Mouse (Mus musculus): ENCODE data around the gene Tedc1.

Tedc1 gene

DNA sequence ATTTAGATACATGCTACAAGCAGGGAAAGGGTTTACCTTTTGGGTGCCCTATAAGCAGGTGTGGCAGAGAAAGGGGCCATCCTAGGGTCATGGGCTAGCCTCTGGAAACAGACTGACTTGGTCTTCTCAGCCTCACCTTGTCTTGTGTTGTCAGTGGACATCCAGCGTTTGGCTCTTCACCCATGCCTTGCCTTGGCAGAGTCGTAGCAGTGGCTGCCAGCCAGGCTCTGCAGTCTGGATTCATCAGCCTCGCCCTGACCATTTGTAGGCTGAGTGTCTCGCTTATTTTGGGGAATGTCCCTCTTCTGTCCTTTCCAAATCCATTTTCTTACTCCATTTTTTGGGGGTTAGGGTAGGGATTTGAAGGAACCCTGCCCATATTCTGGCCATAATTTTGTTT, 45.1 kb downstream of the Tedc1 start:
- no peak for DNase-seq (ENCODE audit: low spot score in 2 of 2)

DNA sequence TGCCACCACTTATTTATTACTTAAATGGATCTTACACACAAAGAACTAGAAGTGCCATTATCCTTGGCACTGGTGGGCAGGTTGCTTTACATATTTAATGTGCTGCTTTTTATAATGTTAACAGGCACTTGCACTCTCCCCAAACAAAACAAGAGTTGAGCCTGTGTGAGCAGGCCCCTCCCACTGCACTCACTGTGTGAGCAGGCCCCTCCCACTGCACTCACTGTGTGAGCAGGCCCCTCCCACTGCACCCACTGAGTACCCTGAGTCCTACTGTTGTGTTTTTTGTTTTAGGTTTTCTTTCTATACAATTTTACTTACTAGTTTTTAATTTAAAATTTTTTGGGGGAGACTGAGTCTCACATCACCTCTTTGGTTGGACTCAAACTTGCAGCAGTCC, 45.8 kb downstream of the Tedc1 start:
- no peak for DNase-seq (ENCODE audit: low spot score in 2 of 2)

DNA sequence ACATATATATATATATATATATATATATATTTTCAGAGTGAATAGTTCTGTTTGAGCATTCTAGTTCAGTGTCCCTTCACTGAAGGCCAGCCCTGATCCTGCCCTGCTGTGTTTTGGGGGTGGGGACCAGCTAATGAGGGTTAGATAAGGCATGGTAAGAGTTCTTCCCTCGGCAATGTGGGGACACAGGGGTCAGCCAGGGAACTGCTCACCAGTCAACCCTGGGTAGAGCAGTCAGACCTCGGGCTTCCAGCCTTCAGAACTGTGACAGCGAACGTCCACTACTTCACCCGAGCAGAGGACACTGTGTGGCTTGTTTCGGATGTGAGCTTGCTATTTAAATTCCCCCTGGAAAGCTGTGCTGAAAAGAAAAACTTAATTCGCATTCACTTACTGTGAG, 47.3 kb downstream of the Tedc1 start:
- no peak for DNase-seq (ENCODE audit: low spot score in 2 of 2)

DNA sequence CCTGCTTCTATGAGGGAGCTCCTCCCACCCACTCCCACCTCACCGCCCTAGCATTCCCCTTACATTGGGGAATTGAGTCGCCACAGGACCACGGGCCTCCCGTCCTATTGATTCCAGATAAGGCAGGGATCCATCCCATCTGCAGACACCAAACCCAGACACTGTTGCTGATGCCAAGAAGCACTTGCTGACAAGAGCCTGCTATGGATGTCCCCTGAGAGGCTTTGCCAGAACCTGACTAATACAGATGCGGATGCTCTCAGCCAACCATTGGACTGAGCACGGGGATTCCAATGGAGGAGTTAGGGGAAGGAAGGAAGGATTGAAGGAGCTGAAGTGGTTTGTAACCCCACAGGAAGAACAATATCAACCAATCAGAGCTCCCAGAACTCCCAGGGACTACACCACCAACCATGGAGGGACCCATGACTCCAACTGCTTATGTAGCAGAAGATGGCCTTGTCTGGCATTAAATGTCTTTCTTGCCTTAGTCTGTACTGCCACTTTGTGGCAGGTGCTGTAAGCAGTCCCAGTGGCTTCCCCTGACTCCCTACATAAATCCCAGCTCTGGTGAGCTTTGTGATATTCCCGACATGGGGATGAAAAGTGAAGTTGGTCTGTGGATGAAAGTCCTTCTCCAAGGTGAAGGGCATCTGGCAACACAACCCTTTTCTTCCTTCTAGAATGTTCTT, 49.2 kb downstream of the Tedc1 start:
- DNase-seq (ENCODE audit: low spot score in 2 of 2): no peak

DNA sequence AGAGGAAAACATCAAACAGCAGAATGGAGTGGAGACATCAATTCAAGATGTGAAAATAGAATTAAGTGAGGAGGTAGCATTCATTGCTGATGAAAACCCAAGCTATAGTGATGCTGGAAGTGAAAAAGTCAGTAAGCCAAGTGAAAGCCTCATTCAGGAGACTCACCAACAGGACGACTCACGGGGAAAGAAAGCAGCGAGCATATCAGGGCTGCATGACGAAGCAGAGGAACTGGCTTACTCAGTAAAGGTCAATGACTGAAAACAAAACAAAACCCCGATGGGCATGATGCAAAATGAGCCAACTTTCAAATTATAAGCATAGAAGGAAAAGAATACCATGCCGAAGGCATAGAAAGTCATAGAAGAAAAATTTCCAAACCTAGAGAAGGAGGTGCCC, 51.5 kb downstream of the Tedc1 start:
- no peak for DNase-seq (ENCODE audit: low spot score in 2 of 2)

DNA sequence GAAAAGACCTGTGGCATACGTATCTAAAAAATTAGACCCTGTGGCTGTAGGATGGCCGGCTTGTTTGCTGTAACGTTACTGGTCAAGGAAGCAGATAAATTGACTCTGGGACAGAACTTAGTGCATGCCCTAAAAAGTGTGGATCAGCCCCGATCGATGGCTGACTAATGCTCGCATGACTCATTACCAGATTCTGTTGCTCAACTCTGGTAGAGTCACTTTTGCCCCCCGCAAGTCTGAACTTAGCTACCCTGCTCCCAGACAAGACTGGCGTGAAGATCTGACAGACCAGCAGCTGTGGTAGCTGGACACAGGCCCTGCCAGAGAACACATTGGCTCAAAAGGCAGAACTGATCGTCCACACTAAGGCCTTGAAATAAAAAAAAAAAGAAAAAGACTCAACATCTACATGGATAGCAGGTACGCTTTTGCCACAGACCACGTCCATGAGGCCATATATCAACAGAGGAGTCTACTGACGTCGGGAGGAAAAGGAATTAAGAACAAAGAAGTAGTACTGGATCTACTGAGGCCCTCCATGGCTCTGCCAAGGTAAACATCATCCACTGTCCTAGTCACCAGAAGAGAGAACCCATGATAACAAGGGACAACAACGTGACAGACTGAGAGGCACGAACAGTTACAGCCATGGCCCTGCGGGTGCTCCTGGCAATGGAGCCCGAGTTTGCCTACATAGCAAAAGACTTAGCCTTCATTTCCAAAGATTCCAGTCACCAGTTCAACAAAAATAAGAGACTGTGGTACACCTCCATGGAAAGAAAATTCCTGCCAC, 54.6 kb downstream of the Tedc1 start:
- no peak for DNase-seq (ENCODE audit: low spot score in 2 of 2)

DNA sequence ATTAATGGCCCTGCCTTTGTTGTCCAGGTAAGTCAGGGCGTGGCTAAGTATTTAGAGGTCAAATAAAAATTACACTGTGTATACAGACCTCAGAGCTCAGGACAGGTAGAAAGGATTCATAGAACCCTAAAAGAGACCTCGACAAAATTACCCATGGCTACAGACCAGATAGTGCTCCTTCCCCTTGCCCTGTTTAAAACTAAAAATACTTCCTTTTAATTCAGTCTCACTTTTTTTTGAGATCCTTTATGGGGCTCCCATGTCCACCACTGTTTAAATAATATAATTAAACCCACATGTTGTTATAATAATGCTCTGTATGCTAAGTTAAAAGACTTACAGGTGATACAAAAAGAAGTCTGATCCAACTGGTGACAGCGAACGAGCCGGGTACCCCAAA, 55.6 kb downstream of the Tedc1 start:
- DNase-seq (ENCODE audit: low spot score in 2 of 2): no peak

DNA sequence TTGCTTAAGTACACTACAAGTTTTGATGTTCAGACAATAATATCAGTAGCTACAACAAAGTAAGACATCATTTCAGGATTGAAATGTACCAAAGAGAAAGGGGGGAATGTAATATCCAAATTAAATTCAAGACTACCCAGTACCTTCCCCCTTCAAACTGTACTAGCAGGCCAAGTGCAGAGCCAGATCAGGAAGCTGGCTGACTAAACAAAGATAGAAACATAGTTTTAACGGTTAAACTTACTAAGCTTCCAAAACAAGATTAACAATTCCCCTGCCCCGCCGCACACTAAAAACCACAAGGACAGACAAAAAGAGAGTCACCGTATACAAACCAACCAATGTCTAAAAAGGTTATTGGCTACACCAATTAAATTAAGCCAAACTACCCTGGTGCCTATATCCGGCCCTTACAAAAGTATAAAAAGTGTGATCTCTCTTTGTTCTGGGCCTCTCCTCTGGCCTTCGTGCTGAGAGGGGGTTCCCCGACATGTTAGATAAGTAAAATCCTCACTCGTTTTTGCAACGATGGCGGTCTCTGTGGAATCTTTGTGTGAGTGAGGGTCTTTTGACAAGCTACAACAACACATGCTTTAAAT, 56.2 kb downstream of the Tedc1 start:
- DNase-seq (ENCODE audit: low spot score in 2 of 2): no peak

DNA sequence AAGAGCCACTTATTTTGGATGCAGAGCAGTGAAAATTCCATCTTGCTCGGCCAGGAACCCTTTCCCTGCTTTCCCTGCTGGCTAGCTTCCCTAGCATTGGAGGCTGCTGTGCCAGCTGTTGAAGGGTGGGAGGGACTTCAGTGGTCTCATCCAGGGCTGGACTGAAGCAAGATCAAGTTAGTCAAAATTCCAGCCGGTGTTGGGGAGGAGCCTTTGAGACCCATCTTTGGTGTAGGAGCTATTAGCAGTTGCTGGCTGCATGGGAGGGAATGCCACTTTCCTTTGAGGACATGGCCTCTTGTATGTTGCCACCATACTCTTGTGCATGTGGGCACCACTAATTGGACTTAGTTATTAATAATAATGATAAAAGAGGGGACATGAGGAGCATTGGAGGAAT, 57.0 kb downstream of the Tedc1 start:
- DNase-seq (ENCODE audit: low spot score in 2 of 2): no peak

DNA sequence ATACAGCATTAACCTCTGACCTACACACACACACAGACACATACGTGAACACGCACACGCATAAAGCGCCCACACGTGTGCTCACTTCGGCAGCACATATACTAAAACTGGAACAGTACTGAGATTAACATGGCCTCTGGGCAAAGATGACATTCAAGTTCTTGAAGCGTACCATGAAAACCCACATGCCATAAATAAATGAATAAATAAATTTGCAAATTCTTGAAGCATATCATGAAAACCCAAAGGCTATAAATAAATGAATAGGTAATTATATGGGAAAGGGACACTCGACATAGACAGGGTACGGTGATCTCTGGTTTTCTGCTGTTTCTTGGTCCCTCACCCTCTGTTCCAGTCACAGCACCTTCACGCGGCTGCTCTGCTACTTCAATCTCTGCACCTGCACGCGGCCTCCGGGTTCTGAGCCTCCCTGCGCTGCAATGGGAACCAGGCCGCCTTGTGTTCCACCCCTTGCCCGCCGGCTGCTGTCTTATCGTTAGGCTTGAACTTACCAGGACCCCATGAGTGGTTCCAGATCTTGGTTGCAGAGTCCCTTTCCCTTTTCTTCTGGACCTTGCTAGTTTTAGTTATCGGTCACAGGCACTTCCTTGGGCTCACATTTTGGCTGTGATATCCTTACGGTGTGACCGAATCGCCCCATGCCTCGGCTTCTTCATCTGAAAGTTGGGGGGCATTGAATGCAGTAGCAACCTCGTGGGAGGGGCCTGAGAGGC, 58.0 kb downstream of the Tedc1 start:
- DNase-seq (ENCODE audit: low spot score in 2 of 2): no peak

DNA sequence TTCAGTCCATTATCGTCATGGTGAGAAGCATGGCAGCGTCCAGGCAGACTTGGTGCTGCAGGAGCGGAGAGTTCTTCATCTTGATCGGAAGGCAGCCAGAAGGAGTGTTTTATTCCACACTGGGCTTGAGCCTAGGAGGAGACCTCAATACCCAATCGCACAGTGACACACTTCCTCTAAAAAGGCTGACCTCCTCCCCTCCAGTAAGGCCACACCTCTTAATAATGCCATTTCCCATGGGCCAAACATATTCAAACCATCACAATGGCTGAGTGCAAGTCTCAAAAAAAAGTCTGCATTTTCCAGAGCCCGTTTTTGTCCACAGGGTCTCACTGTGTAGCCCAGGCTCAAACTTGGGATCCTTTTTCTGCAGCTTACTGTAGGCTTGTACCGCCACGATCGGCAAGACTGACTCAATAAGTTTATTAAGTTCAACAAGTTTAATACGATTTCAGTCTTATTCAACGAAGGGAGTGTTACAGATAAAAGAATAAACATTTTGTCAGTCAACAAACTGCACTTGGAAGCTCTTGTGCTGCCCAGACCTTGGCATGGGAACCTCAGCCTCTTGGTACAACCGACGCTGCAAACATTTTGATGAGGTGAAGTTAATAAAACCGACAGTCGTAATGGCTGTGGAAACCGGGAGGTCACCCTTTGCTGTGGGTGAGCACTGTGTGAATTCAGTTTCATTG, 58.9 kb downstream of the Tedc1 start:
- DNase-seq (ENCODE audit: low spot score in 2 of 2): no peak
